Mouse (Mus musculus) ES-E14 (cell line): ENCODE data around the gene Kcna3.

ENCODE experiments used
- HCFC1 ChIP-seq: IDR thresholded peaks from 2 replicates; pipeline ENCODE4 v1.6.1; 2012; ENCODE audit warnings: low read length, inconsistent platforms, borderline replicate concordance; ENCODE audit not compliant: insufficient read depth
- MAFK ChIP-seq: IDR thresholded peaks from 2 replicates; pipeline ENCODE4 v1.6.1; 2014; ENCODE audit warnings: mild to moderate bottlenecking, low read depth, low read length, inconsistent platforms; ENCODE audit not compliant: insufficient read depth
- ZC3H11A ChIP-seq: IDR thresholded peaks from 2 replicates; pipeline ENCODE4 v1.6.1; 2012; ENCODE audit warnings: low read depth, mild to moderate bottlenecking, inconsistent platforms, low read length, borderline replicate concordance
- ZNF384 ChIP-seq: IDR thresholded peaks from 2 replicates; pipeline ENCODE4 v1.6.1; 2012; ENCODE audit warnings: low read depth, low read length, inconsistent platforms

- TF ChIP-seq MAFK (no peak), HCFC1 (no peak), ZC3H11A (no peak), ZNF384 (no peak)
Observed at GRCm38 (mm10) chr3:107034776-107035175, 1.2 kb upstream of the Kcna3 start.
